Mouse (Mus musculus) adrenal gland, postnatal 25 days (tissue): ENCODE results near the gene Gm49711. TPM values are rescaled to one million over a fixed set of nuclear protein-coding genes. Genes with fewer than 3 reads are reported as not detected.
"Not testable (repeated sequence)": the region's sequence is repeated elsewhere in the genome, so short reads cannot be mapped to it uniquely, and the experiment has no call there.

Source experiments
- DNase-seq: peaks from one replicate; pipeline ENCODE4 v3.0.0; 2021; ENCODE audit warnings: mixed read lengths
- total RNA-seq: library from RNA; stranded (reverse); gene quantifications from 2 replicates; pipeline ENCODE4 v1.2.3, GENCODE M21; 2021

The Gm49711 gene
- total RNA-seq, 1 experiment from 2014 or later = not detected

- no peak for DNase-seq
Measured at GRCm38 (mm10) chr16:92062832-92063231, 4.7 kb downstream of the Gm49711 start.

- no peak for DNase-seq
Measured at GRCm38 (mm10) chr16:92064801-92065200, 6.7 kb downstream of the Gm49711 start.

GRCm38 (mm10) chr16:92070338-92070737 is 12.2 kb downstream of the Gm49711 start:
- DNase-seq = no peak

GRCm38 (mm10) chr16:92076797-92077196 is 18.7 kb downstream of the Gm49711 start:
- no peak for DNase-seq

- DNase-seq = no peak
Measured at GRCm38 (mm10) chr16:92083771-92084453, 25.8 kb downstream of the Gm49711 start.

GRCm38 (mm10) chr16:92089225-92089624 is 31.1 kb downstream of the Gm49711 start:
- no peak for DNase-seq

GRCm38 (mm10) chr16:92091876-92092275 is 33.8 kb downstream of the Gm49711 start:
- DNase-seq = no peak

- DNase-seq = no peak
Measured at GRCm38 (mm10) chr16:92098351-92099051, 40.4 kb downstream of the Gm49711 start.

GRCm38 (mm10) chr16:92099598-92099997 is 41.5 kb downstream of the Gm49711 start:
- no peak for DNase-seq

- no peak for DNase-seq
Measured at GRCm38 (mm10) chr16:92100111-92100510, 42.0 kb downstream of the Gm49711 start.

- DNase-seq = peak; percentile 47
Measured at GRCm38 (mm10) chr16:92102115-92102514, 44.0 kb downstream of the Gm49711 start.

- not testable (repeated sequence) for DNase-seq
Measured at GRCm38 (mm10) chr16:92102931-92103330, 44.8 kb downstream of the Gm49711 start.

- DNase-seq = peak; percentile 51
Measured at GRCm38 (mm10) chr16:92103572-92104331, 45.6 kb downstream of the Gm49711 start.

- no peak for DNase-seq
Measured at GRCm38 (mm10) chr16:92104332-92104590, 46.1 kb downstream of the Gm49711 start.

GRCm38 (mm10) chr16:92104951-92105350 is 46.8 kb downstream of the Gm49711 start:
- DNase-seq = no peak

- DNase-seq = no peak
Measured at GRCm38 (mm10) chr16:92105631-92106030, 47.5 kb downstream of the Gm49711 start.

- DNase-seq = no peak
Measured at GRCm38 (mm10) chr16:92107346-92107745, 49.2 kb downstream of the Gm49711 start.

- peak; percentile 76 for DNase-seq
Measured at GRCm38 (mm10) chr16:92114706-92115241, 56.7 kb downstream of the Gm49711 start.

- DNase-seq = peak; percentile 66
Measured at GRCm38 (mm10) chr16:92115611-92116421, 57.7 kb downstream of the Gm49711 start.

- no peak for DNase-seq
Measured at GRCm38 (mm10) chr16:92117337-92118209, 59.5 kb downstream of the Gm49711 start.

GRCm38 (mm10) chr16:92119013-92119515 is 60.9 kb downstream of the Gm49711 start:
- DNase-seq = no peak
